Mouse (Mus musculus) monocyte, adult 5-6 weeks (primary cell): Measurements from ENCODE around the gene Vmn1r55. TPM values are rescaled to one million over a fixed set of nuclear protein-coding genes. Genes with fewer than 3 reads are reported as not detected.
"Not testable (repeated sequence)": the region's sequence is repeated elsewhere in the genome, so short reads cannot be mapped to it uniquely, and the experiment has no call there.

ENCODE experiments used
- ATAC-seq: fragments of 153-309, 156-312 bp; replicated peaks from 2 replicates; pipeline ENCODE4 v1.8.0; 2017; ENCODE audit warnings: mild to moderate bottlenecking; ENCODE audit not compliant: low TSS enrichment, insufficient number of reproducible peaks, severe bottlenecking, poor library complexity, low FRiP score
- total RNA-seq: library from RNA; stranded (forward); fragments of 200-1000, 200-491, 200-594 nt; gene quantifications from 3 replicates; pipeline ENCODE4 v1.2.3, GENCODE M21; 2017

The Vmn1r55 gene
- total RNA-seq = not detected in 3 replicates

DNA sequence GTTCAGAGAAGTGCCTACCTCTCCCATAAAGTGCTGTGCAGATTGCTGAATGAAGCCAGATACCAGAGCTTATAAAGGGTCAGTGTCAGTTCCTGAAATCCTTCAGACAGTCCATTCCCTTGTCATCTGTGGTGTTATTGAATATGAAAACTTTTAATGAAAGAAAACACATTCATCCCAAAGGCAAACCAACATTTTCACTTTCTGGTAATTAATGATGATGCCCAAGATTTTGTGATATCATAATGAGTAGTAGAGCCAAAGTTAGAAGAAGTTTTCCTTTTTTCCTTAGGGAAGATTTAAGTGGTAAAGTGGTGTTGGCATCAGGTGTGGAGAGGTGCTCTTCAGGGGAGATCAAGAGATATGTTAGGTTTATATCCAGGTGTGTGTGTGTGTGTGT lies at the start of gene Vmn1r55:
Gene Vmn1r55, minus strand, starts transcription at position 101 of the 400 bp plus-strand sequence.
- not testable (repeated sequence) for ATAC-seq

GRCm38 (mm10) chr7:5196647-5197046 lies 47.2 kb upstream of the Vmn1r55 start, which contains the start of gene Vmn1r56:
Gene Vmn1r56, minus strand, starts transcription at chr7:5196747.
- ATAC-seq = not testable (repeated sequence)

DNA sequence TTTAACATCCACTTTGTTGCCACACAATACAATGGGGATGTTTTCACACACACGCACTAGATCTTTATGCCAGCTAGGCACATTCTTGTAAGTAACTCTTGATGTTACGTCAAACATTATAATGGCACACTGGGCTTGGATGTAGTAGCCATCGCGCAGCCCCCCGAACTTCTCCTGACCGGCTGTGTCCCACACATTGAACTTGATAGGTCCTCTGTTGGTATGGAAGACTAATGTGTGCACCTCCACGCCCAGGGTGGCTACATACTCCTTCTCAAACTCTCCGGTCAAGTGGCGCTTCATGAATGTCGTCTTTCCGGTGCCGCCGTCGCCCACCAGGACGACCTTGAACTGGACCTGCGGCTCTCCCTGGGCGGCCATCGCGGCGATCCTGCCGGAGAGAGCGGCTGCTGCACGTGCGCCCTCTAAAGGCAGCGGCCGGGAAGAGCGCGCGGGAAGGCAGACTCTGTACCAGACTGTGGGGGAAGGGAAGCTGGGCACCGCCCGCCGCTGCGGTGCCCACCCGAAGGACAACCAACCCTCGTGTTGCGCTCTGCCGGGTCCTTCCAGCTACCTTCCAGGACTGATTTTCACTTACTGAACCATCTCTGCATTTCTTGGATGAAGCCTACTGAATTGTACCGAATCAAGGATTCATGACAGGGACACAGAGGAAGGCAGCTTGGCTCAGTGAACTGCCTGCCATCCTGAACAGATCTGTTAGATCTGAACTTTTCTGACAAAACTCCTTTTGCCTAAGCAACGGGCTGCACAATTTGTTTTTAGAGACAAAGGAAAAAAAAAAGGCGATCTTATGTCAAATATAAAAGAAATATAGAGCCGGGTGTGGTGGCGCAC lies 23.7 kb downstream of the Vmn1r55 start, which contains the start of gene Rasl2-9:
Gene Rasl2-9, minus strand, starts transcription at position 402 of the 858 bp plus-strand sequence.
- peak; percentile 94 for ATAC-seq

GRCm38 (mm10) chr7:5125078-5125477 lies 24.4 kb downstream of the Vmn1r55 start:
- ATAC-seq = 0 out of 2 replicates have a peak, but pooled peaks have one; percentile 35

GRCm38 (mm10) chr7:5116850-5117249 lies 32.6 kb downstream of the Vmn1r55 start, which contains the start of gene Rfpl4:
Gene Rfpl4, minus strand, starts transcription at chr7:5116950.
- no peak for ATAC-seq

- no peak for ATAC-seq
These were observed 36.8 kb downstream of the Vmn1r55 start for GRCm38 (mm10) chr7:5112701-5113100.

DNA sequence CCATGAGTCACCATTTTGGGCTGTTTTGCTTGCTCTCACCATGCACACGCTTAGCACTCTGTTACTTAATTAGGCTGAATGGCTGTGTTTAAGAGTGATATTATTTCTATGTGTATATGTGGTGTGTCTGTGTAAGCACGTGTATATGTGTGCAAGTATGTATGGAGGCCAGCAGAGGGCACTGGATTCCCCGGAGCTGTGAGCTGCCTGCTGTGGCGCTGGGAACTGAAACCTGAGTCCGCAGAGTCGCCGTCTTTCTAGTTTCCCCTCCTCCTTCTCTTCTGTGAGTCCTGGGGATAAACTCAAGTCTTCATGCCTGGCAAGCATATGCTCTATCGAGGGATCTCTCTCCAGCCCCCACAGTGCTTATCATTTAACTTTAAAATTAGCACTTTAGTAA lies 40.2 kb downstream of the Vmn1r55 start:
- no peak for ATAC-seq

GRCm38 (mm10) chr7:5108272-5108671 lies 41.2 kb downstream of the Vmn1r55 start:
- no peak for ATAC-seq

DNA sequence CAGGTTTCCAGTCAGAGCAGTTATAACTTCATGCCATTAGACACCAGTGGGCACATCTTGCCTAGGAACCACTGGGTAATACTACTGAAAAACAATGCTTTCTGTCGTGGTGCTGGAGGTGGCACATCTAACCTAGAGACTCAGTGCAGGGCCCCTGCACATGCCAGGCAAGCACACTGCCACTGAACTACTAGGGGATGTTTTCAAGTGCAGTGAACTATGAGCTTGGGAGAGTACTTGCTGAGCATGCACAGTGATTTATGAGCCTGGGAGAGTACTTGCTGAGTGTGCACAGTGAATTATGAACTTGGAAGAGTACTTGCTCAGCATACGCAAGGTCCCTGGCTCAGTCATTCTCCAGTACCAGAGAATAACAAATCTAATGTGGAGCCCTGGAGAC lies 46.9 kb downstream of the Vmn1r55 start:
- ATAC-seq = no peak

GRCm38 (mm10) chr7:5101066-5101663 lies 48.3 kb downstream of the Vmn1r55 start:
- peak; percentile 90 for ATAC-seq

DNA sequence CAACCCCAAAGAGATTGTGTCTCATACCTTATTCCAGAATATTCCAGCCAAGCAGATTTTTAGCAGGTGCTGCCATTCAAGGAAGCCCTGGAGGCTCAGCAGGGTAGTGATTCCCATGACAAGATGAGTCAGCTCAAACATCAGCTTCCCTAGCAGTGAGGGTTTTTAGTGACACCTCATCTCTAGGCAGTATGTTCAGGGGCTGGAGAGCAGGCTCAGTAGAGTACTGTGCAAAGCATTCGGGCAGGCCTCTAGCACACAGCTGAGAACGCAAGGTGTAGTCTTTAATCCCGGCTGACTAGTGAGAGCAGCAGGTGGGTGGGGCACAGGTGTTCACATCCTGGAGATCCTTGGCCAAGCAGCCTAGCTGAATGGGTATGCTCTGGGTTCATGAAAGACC lies 49.7 kb downstream of the Vmn1r55 start:
- no peak for ATAC-seq

GRCm38 (mm10) chr7:5098769-5099168 lies 50.7 kb downstream of the Vmn1r55 start:
- no peak for ATAC-seq

DNA sequence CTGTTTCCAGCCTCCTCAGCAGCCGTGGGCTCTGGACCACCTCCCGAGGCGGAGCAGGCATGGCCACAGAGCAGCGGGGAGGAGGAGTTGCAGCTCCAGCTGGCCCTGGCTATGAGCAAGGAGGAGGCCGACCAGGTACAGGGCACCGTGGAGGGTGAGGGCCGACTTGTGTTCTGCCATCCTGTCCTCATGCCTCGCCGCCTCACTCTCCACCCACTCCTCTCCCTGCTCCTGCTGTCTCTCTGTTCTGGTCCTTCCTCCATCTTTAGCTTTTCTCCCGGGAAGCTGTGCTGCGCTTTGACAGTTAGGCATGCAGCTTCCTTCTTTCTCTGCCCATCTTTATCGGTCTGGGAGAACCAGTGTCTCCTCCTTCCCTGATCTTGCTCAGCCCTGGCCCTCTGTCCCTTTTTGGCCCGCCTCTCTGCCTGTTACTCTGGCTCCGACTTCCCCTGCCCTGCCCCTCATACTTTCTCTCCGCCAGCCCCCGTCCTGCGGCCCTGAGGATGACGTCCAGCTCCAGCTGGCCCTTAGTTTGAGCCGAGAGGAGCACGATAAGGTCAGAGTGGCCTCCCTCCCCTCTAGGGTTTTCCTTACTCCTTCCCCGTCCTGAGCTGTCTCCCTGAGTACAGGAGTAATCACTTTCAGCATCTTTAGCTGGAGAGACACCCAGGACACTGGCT lies 56.5 kb downstream of the Vmn1r55 start:
- no peak for ATAC-seq

GRCm38 (mm10) chr7:5092381-5092780 lies 57.1 kb downstream of the Vmn1r55 start:
- no peak for ATAC-seq

DNA sequence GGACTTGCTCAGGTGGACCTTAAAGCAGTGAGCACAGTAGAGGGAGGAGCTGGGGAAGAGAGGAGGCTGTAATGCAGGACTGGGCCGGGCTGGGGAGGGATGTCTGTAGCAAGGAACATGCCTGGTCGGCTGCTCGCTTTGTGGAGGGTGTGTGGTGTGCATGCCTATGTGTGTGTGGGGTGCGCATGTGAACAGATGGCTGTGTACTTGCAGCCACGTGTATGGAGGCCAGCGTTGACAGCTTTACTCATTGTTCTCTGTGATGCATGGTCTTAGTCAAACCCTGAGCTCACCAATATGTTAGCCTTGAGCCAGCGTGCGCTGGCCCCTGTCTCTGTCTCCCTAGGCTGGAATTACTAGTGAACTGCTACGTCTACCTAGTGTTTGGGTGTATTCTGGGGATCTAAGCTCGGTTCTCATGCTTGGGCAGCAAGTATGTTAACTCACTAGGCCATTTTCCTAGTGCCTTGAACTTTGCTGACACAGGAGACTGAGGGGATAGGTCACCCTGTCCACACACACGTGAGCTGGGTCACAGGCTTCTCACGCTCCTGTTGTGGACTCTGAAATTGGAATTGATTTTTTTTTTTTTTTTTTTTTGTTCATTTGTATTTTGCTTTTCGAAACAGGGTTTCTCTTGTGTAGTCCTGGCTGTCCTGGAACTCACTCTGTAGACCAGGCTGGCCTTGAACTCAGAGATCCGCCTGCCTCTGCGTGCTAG lies 58.3 kb downstream of the Vmn1r55 start:
- ATAC-seq = no peak

- ATAC-seq = no peak
These were observed 59.6 kb downstream of the Vmn1r55 start for GRCm38 (mm10) chr7:5089853-5090252.

DNA sequence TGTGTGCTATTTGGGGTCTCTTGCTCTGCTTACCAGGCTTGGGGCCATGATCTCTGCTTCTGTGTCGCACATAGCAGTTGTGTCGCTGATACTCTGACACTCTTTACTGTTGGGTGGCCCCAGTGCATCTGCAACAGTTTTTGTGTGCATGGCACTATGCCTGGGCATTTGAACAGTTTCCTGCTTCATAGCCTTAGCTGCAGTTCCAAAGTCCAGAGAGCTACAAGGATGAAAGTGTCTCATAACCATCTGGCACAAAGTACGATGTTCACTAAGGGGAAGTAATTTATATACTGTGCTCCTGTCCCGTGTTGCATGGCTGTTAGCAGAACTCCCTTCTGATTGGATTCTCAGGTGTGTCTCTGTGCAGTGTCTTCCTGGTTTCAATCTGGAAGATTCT lies 61.6 kb downstream of the Vmn1r55 start:
- ATAC-seq = no peak

- ATAC-seq = no peak
These were observed 62.5 kb downstream of the Vmn1r55 start for GRCm38 (mm10) chr7:5086921-5087440.
